Mouse (Mus musculus) cortical plate, adult 2 months (tissue): ENCODE results near the gene Crebbp. TPM values are rescaled to one million over a fixed set of nuclear protein-coding genes. Genes with fewer than 3 reads are reported as not detected.

Experiments used
- H3K27ac ChIP-seq: fragments of 200-500 bp; 2 replicates; pipeline ENCODE4 v1.5.1; 2012; ENCODE audit warnings: low read length, control low read depth, inconsistent platforms; ENCODE audit not compliant: insufficient read depth
- H3K4me1 ChIP-seq: fragments of 200-500 bp; 2 replicates; pipeline ENCODE4 v1.6.1; 2011; ENCODE audit warnings: low read length; ENCODE audit not compliant: control insufficient read depth, insufficient read depth
- H3K4me3 ChIP-seq: fragments of 200-500 bp; 2 replicates; pipeline ENCODE4 v1.5.1; 2011; ENCODE audit warnings: mild to moderate bottlenecking, low read length, control low read depth; ENCODE audit not compliant: insufficient read depth
- CTCF ChIP-seq: fragments of 200-500 bp; IDR thresholded peaks from 2 replicates; pipeline ENCODE4 v1.5.1; 2011; ENCODE audit warnings: mild to moderate bottlenecking, control low read depth, low read length; ENCODE audit not compliant: insufficient read depth; ENCODE audit errors: extremely low read depth
- POLR2A ChIP-seq: fragments of 200-500 bp; IDR thresholded peaks from 2 replicates; pipeline ENCODE4 v1.6.1; 2011; ENCODE audit warnings: mild to moderate bottlenecking, low read length, control low read depth; ENCODE audit not compliant: insufficient read depth; ENCODE audit errors: extremely low read depth
- polyA plus RNA-seq: library from polyadenylated mRNA; depleted of rRNA; stranded (reverse); fragments of >200 nt; gene quantifications from 2 replicates; pipeline ENCODE4 v1.2.3, GENCODE M21; 2012

Crebbp gene
- polyA plus RNA-seq, 1 experiment = 26.8 TPM

DNA sequence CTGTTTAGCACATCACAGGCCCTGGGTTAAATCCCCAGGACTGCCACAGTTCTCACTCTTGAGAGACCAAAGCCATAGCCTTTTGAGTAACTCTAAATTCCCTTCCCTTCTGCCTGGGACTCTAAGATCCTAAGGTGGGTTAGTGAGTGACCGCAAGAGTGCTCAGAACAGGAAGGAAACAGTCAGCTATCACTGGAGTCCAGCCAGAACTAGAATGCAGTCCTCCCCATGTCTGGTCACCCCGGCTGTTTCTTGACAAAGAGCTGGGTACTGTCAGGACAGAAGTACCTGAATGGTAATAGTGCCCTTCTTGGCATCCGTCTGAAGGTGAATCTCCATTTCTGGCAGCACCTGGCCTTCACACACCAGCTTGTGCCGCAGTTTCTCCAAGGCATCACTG, 148.9 kb downstream of the Crebbp start:
- TF ChIP-seq POLR2A = no peak
- no peak for TF ChIP-seq CTCF
- Histone ChIP-seq H3K4me1 (no peaks in the 10 kb centered on the region), H3K27ac (no peak overlapping the region), H3K4me3 (no peak overlapping the region)

DNA sequence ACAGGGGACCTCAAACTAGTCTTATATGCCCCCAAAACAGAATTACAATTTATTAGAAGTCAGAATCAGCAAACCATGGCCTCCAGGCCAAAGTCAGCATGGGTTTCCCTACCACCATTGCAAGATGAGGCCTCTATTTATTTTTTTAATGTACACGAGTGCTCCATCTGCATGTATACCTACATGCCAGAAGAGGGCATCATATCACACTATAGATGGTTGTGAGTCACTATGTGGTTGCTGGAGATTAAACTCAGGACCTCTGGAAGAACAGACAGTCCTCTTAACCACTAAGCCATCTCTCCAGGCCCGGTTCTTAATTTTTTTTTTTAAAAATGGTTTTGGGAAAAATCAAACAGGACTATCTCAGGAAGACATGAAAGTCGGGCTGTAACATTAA, 160.0 kb downstream of the Crebbp start:
- Histone ChIP-seq H3K4me3 (no peak overlapping the region), H3K27ac (no peak overlapping the region), H3K4me1 (no peaks in the 10 kb centered on the region)
- TF ChIP-seq POLR2A (no peak), CTCF (no peak)

DNA sequence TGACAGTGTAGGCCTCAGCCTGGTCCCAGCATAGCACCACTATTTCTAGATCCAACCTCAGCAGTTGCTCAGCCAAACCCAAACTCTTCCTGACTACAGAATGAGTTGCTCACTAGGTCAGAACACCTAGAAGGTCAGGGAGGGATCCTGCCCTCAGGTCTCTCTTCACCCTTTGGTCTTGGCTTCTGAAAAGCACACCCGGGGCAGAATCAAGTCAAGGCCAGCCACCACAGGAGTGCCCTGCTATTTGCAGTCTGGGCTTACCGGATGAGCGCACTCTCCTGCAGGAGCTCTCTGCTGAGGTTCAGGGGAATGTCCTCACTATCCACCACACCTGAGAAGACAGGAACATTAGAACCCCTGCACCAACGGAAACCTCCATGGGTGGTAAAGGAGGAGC, 161.2 kb downstream of the Crebbp start:
- Histone ChIP-seq H3K4me1 (no peaks in the 10 kb centered on the region), H3K4me3 (no peak overlapping the region), H3K27ac (no peak overlapping the region)
- TF ChIP-seq POLR2A = no peak
- TF ChIP-seq CTCF = no peak

DNA sequence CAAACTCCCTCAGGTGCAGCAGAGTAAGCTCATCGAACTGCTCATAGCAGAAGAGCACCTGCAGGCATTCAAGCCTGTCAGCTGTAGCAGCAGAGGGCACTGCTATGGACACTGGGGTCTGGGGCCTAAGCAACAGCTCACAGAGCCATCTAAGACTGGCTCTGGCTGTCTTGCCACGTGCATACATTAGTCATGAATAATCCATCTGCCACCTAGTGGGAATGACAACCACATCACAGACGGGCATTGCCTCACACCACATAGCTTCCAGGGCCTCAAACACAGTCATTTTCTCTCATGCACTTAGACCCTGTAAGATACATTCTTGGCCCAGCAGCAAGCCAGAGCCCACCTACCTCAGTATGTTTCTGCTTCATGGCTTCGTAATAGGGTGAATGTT, 168.3 kb downstream of the Crebbp start:
- no peak overlapping the region for H3K27ac ChIP-seq
- H3K4me3 ChIP-seq = no peak overlapping the region
- H3K4me1 ChIP-seq = no peaks in the 10 kb centered on the region
- TF ChIP-seq CTCF (no peak), POLR2A (no peak)

DNA sequence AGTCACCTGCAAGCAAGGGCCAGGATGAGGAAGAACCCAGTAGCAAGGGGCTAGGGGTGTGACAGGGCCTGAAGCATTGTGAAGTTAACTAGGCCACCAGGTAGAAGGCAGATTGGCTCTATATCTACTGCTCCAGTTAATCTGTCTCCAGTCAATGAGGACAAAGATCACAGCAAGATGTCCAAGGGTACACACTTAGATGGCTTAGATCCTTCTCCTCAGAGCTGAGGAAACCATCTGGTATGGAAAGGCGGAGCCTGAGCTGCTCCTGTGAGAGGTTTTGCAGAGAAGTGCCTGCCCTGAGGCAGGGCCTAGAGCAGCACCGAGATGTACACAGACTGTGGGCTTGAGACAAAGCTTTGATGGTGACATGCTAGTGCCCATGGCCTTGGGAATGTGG, 169.7 kb downstream of the Crebbp start:
- Histone ChIP-seq H3K4me3 (no peak overlapping the region), H3K4me1 (no peaks in the 10 kb centered on the region), H3K27ac (no peak overlapping the region)
- TF ChIP-seq CTCF = no peak
- no peak for TF ChIP-seq POLR2A

DNA sequence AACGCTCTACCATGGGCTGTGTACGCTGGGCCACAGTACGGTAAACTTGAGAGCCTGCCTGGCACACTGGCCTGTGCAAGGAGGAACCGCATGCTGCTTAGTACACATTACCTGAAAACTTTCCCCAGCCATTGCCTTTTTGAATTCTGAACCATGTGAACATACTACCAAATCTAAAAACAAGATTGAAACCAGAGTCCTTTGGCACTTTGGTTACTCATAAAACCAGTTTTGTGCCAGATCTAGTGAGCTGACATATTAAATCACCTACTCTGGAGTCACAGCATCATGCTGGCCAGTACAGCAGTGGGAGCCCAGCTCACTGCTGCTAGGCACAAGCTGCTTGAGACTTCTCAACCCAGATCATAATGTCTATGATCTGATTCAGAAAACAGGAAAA, 172.2 kb downstream of the Crebbp start:
- TF ChIP-seq POLR2A (no peak), CTCF (no peak)
- H3K4me1 ChIP-seq = no peaks in the 10 kb centered on the region
- no peak overlapping the region for H3K27ac ChIP-seq
- no peak overlapping the region for H3K4me3 ChIP-seq

DNA sequence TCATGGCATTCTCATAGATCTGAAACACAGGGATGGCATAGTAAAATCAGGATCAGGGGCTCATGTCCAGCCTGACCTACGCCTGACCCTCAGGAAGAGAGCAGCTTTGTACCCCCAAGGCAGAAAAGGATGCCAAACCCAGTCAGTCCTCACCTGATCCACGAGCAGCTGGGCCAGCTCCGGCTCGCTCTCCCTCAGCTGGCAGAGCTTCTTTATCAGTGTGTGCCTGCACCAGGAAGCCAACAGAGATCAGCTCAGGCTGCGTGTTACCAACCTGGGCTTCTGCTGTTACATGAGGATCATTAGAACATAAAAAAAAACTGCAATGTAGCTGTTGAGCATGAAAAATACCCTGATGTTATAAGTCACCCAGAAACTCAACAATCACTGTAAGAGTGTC, 173.6 kb downstream of the Crebbp start:
- Histone ChIP-seq H3K27ac (no peak overlapping the region), H3K4me1 (no peaks in the 10 kb centered on the region), H3K4me3 (no peak overlapping the region)
- TF ChIP-seq POLR2A = no peak
- TF ChIP-seq CTCF = no peak

DNA sequence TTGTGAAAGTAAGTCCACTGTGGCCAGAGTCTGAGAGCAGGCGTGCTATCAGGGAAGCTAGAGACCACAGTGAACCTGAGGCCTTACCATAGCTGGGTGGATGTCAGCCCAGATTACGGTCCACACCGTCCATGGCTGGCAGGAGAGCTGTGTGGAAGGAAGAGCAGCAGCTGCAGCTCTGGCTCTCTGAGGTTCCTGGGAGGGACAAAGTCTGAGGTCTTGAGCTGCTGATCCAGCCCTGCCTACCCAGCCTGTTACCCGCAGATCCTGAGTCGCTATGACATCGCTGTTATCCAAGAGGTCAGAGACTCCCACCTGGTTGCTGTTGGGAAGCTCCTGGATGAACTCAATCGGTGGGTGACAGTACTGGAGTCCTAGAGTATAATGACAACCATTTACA, 176.1 kb downstream of the Crebbp start:
- TF ChIP-seq CTCF (no peak), POLR2A (no peak)
- no peak overlapping the region for H3K27ac ChIP-seq
- H3K4me1 ChIP-seq = no peaks in the 10 kb centered on the region
- no peak overlapping the region for H3K4me3 ChIP-seq

DNA sequence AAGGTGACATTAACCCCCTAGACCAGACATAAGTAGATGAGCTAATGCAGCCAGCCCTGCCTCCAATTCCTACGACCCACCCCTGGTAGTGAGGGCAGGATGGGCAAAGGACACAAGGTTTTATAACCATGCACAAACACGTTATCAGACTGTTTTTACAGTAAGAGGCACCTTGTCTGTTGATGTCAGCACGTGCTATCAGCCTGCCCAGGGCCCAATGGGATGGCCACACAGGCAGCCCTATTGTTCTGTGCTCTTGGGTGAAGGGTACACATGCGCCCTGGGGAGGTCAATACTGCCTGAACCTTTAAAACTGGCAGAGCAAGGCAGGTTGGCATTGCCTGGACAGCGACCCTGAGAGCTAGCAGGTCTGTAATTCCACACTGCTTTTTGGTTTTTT, 177.0 kb downstream of the Crebbp start, which contains the start of gene Dnase1:
Gene Dnase1 (plus strand): TSS at position 136 of the 400 bp plus-strand sequence.
- no peaks in the 10 kb centered on the region for H3K4me1 ChIP-seq
- no peak for TF ChIP-seq CTCF
- H3K27ac ChIP-seq = no peak within 1 kb of the TSS
- no peak within 1 kb of the TSS for H3K4me3 ChIP-seq

DNA sequence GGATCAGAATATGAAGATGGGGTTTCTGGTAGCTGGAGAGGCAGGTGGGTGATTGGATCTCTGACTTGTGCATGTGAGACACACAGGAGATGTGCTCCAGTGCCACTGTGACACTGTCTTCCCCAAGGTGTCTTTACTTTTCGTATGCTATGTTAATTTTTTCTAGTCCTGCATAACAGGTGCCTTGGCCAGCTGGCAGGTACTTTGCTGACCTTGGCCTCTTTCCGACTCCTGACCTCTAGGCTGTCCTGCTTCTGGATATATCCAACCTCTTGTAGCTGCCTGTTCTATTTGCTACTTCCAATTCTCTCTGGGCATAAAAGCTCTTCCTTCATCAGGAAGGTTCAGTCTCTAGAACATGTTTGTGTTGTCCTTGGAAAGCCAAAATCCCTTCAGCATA, 178.2 kb downstream of the Crebbp start:
- H3K4me3 ChIP-seq = no peak overlapping the region
- TF ChIP-seq CTCF (no peak), POLR2A (no peak)
- H3K4me1 ChIP-seq = no peaks in the 10 kb centered on the region
- no peak overlapping the region for H3K27ac ChIP-seq

DNA sequence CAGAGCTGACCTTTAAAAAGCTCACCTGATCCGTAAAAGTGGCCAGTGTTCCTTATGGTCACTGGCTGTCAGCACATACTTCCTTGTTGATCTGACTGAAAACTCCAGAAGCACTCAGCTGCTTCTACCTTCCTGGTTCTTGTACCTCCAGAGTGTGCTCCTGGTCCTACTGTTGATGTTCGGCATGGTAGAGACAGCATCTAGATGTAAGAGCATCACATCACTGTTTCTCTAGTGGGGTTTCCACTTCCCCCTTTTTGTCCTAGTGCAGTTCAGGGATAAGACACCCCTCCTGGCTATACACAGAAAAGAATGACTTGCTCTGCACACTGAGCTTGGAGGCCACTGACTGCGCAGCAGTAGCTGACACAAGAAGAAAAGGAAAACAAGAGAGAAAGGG, 179.3 kb downstream of the Crebbp start:
- H3K4me3 ChIP-seq = no peak overlapping the region
- no peaks in the 10 kb centered on the region for H3K4me1 ChIP-seq
- TF ChIP-seq POLR2A (no peak), CTCF (no peak)
- no peak overlapping the region for H3K27ac ChIP-seq
